Mouse (Mus musculus) myocyte (in vitro differentiated cells): ENCODE measurements at regions not wholly inside any gene's neighbourhood (a gene's known extent, or its start where the extent isn't known, plus 50 kb on each side); places are given as distances from the start of the nearest gene placed in this dataset.

Experiments
- E2F4 ChIP-seq: IDR thresholded peaks from one replicate; pipeline ENCODE4 v1.6.1; 2011; ENCODE audit warnings: mild to moderate bottlenecking, control low read depth, moderate library complexity; ENCODE audit not compliant: insufficient read depth
- POLR2A ChIP-seq: IDR thresholded peaks from one replicate; pipeline ENCODE4 v1.6.1; 2011; ENCODE audit warnings: low read depth, mild to moderate bottlenecking, control low read depth, moderate library complexity; ENCODE audit not compliant: insufficient read length

GRCm38 (mm10) chr9:98651681-98652080 is 50.2 kb upstream of the Mrps22 start:
- TF ChIP-seq E2F4: no peak
- no peak for TF ChIP-seq POLR2A
